Mouse (Mus musculus) adrenal gland, adult (tissue): ENCODE measurements around the gene Ms4a4d.
A peak's percentile ranks its signal among the peaks of the same experiment; 100 is the strongest.
"Not testable (repeated sequence)": the region's sequence is repeated elsewhere in the genome, so short reads cannot be mapped to it uniquely, and the experiment has no call there.

Experiments
- DNase-seq, 2 experiments: peaks; one replicate each; pipeline ENCODE4 v3.0.0; 2022 to 2023; ENCODE audit warnings: low spot score in 1 of 2; ENCODE audit not compliant: inconsistent age in 2 of 2

Gene Ms4a4d

DNA sequence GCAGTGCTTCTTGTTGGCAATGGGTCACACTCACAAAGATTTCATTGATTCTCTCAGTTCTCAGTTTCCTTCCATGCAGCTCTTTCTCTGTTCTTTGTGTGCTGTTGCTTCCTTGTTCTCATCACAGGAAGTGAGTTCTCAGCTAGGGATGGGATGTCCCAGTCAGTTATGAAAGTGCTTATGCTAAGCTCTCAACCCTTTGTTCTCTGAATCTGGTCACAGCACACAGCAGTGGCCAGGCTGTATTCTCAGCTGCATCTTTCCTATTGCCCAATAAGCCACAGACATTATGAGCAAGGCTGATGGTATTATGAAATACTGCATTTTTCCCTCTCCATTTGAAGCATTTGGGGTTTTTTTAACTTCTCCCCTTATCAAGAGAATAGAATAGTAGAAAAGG lies 23.0 kb downstream of the Ms4a4d start:
- DNase-seq, result not testable (repeated sequence)

DNA sequence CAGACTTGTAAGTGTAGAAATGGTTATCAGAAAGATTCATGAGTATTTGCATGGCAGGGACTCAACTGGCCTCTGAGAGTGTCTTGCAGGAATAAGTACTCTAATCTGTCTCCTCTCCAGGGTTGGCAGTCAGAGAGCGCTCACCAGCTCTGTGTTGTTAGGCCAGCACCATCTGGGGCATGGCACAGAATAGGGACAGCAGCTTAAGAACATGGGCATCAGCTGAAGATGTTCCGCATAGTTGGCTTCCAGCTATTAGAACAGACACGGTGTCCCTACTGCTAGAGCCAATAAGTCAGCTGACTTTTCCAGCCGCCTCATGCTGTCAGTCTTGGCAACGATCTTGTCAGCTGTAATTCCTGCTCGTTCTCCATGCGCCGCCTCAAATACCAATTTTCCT lies 38.4 kb downstream of the Ms4a4d start:
- no peak for DNase-seq

DNA sequence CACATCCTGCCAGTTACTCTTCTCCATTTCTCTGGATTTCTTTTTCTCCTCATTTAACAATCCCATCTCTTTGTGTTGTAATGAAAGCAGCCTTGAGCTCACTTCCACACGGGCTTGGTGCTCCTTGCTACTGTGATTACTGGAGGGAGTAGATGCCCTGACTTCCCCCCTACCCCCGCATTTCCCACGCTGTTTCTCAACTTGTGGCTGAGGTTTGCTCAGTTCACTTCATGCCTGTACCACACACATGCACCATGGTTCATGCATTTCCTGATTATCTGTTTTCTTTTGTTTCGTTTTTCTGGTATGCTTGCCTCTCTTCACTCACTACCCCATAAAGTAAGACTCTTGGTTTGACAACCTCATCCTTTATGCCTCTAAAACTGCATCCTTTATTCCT lies 52.6 kb downstream of the Ms4a4d start:
- no peak for DNase-seq

DNA sequence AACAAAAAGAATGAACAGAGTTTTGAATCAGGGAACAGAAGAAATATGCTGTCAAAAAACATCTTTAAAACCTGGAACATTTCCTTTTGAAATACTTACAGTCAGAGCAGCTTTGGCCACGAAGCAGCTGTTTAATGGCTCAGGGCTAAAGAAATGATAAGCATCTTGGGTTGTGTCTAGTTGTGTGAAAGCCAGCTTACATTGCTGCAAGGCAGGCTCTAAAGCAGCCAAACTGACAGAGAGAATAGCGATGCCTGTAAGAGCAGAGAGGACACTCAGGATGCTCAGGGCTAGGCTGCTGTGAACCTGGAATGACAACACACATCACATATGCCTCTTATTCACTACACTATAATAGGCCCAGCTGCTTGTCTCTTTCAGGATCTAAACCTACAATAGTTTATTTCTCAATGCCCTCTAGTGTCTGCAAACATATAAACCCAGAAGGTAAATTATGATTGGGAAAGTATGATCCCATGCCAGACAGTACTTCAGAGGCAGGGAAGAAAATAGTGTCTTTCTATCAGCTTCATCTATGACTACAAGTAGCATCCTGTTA lies 53.4 kb downstream of the Ms4a4d start:
- DNase-seq, result no peak

DNA sequence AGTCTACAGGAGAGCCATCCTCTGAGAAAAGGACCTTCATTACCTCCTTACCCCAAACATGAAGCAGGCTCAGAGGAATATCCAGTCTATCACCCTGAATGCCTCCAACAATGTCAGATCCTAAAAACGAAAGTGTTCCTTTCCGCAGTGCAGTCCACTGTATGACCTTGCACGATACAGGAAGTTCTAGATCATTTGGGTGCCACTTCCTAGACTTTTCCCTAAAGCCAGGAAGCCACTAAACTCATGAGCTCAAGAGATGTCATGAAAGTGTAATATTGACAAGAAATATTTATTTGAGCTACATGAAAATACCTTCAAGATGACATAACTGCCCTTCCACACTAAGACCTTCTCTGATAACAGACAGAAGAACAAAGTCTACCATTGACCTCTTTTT lies 64.7 kb downstream of the Ms4a4d start:
- no peak for DNase-seq

DNA sequence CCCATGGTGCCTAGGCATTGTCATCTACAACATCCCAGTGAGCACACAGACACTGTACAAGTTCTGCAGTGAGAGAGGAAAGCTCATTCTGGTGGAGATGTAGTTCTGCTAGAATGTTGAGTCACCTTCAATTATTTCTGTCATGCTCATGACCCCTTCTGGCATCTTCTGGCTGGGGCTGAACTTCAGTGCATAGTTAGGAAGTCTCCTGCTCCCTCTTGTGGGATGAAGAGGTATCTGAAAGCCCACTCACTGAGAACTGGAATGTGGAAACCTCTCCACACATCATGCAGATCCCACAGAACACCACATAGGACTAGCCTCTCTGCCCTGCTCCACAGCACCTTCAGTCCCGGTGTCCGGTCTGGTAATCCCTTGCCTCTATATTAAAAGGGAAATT lies 65.4 kb downstream of the Ms4a4d start:
- peak; percentile 22 to 57 for DNase-seq

DNA sequence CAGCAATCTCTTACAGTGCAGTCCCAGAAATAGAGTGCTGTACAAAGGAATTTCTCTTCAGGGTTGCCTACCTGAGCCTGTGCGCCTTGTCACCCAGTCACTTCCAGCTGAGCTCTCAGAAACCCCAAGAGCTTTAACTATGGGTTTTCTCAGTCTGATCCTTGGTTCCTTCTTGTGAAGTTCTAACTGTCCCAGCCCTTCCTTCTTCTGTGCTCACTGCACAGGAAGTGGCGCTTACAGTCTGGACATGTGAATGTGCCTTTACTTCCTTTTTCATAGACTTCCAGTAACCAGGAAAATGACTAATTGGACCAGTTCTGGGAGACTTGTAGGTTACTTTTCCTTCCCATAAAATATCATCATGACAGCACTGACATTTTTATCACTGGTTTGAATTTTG lies 68.0 kb downstream of the Ms4a4d start, which contains the start of gene Ms4a6d:
Gene Ms4a6d, minus strand, starts transcription at position 247 of the 400 bp plus-strand sequence.
- no peak for DNase-seq
